Mouse (Mus musculus): ENCODE data around the gene Olfr64. TPM values are rescaled to one million over a fixed set of nuclear protein-coding genes. Genes with fewer than 3 reads are reported as not detected.

Olfr64 gene
- total and polyA plus RNA-seq, 2 experiments from 2014 or later, result not detected

GRCm38 (mm10) chr7:103853090-103853489 is 41.2 kb downstream of the Olfr64 start, which contains the start of gene Hbb-y:
TSS of gene Hbb-y (minus strand) at chr7:103853216.
- Histone ChIP-seq H3K9me3 (ENCODE audit: low read length) (no peaks in the 10 kb centered on the region), H3K9ac (replicated peaks; ENCODE audit: low read length, poor library complexity, severe bottlenecking) (no peak within 1 kb of the TSS), H3K4me3 (ENCODE audit: low read depth, low read length) (no peak within 1 kb of the TSS), H3K4me1 (ENCODE audit: insufficient read depth, low read length) (no peaks in the 10 kb centered on the region), H3K27ac (ENCODE audit: low read depth, low read length) (no peak within 1 kb of the TSS), H3K4me2 (ENCODE audit: low read depth, low read length, poor library complexity, severe bottlenecking) (no peak within 1 kb of the TSS), H3K36me3 (ENCODE audit: insufficient read depth, low read length) (no peaks in the 10 kb centered on the region), H3K27me3 (ENCODE audit: insufficient read depth, low read length) (no peaks in the 10 kb centered on the region)
- WGBS, result 72% methylated on average over 2 of the region's 2 CpGs
- ATAC-seq (ENCODE audit: low FRiP score), result no peak
- DNase-seq (ENCODE audit: low spot score), result no peak
- no peak for TF ChIP-seq CTCF (IDR thresholded peaks at IDR 0.05)

- no peak for ATAC-seq (ENCODE audit: low FRiP score)
- Histone ChIP-seq H3K4me2 (ENCODE audit: low read depth, low read length, poor library complexity, severe bottlenecking) (no peak overlapping the region), H3K36me3 (ENCODE audit: insufficient read depth, low read length) (no peaks in the 10 kb centered on the region), H3K27ac (ENCODE audit: low read depth, low read length) (no peak overlapping the region), H3K9ac (replicated peaks; ENCODE audit: low read length, poor library complexity, severe bottlenecking) (no peak overlapping the region), H3K4me1 (ENCODE audit: insufficient read depth, low read length) (no peaks in the 10 kb centered on the region), H3K9me3 (ENCODE audit: low read length) (no peaks in the 10 kb centered on the region), H3K4me3 (ENCODE audit: low read depth, low read length) (no peak overlapping the region), H3K27me3 (ENCODE audit: insufficient read depth, low read length) (no peaks in the 10 kb centered on the region)
- WGBS, result 33% methylated on average over 1 of the region's 2 CpGs
- TF ChIP-seq CTCF (IDR thresholded peaks at IDR 0.05), result no peak
- no peak for DNase-seq (ENCODE audit: low spot score)
Measured at GRCm38 (mm10) chr7:103844525-103845325, 49.6 kb downstream of the Olfr64 start.

- Histone ChIP-seq H3K4me1 (ENCODE audit: insufficient read depth, low read length) (no peaks in the 10 kb centered on the region), H3K27me3 (ENCODE audit: insufficient read depth, low read length) (no peaks in the 10 kb centered on the region), H3K9ac (replicated peaks; ENCODE audit: low read length, poor library complexity, severe bottlenecking) (no peak within 1 kb of the TSS), H3K27ac (ENCODE audit: low read depth, low read length) (no peak within 1 kb of the TSS), H3K4me3 (ENCODE audit: low read depth, low read length) (no peak within 1 kb of the TSS), H3K4me2 (ENCODE audit: low read depth, low read length, poor library complexity, severe bottlenecking) (no peak within 1 kb of the TSS), H3K36me3 (ENCODE audit: insufficient read depth, low read length) (no peaks in the 10 kb centered on the region), H3K9me3 (ENCODE audit: low read length) (no peaks in the 10 kb centered on the region)
- DNase-seq (ENCODE audit: low spot score), result no peak
- no peak for TF ChIP-seq CTCF (IDR thresholded peaks at IDR 0.05)
- no peak for ATAC-seq (ENCODE audit: low FRiP score)
- WGBS, result 87% methylated on average over 2 of the region's 2 CpGs
Measured at GRCm38 (mm10) chr7:103843034-103843433, 51.3 kb downstream of the Olfr64 start, which contains the start of gene Hbb-bh1. TSS of gene Hbb-bh1 (minus strand) at chr7:103843164.

GRCm38 (mm10) chr7:103840268-103840667 is 54.0 kb downstream of the Olfr64 start, which contains the start of gene Hbb-bh2:
TSS of gene Hbb-bh2 (minus strand) at chr7:103840520.
- Histone ChIP-seq H3K4me2 (ENCODE audit: low read depth, low read length, poor library complexity, severe bottlenecking) (no peak within 1 kb of the TSS), H3K4me1 (ENCODE audit: insufficient read depth, low read length) (no peaks in the 10 kb centered on the region), H3K27me3 (ENCODE audit: insufficient read depth, low read length) (no peaks in the 10 kb centered on the region), H3K9ac (replicated peaks; ENCODE audit: low read length, poor library complexity, severe bottlenecking) (no peak within 1 kb of the TSS), H3K4me3 (ENCODE audit: low read depth, low read length) (no peak within 1 kb of the TSS), H3K9me3 (ENCODE audit: low read length) (no peaks in the 10 kb centered on the region), H3K27ac (ENCODE audit: low read depth, low read length) (no peak within 1 kb of the TSS), H3K36me3 (ENCODE audit: insufficient read depth, low read length) (no peaks in the 10 kb centered on the region)
- no peak for ATAC-seq (ENCODE audit: low FRiP score)
- no peak for TF ChIP-seq CTCF (IDR thresholded peaks at IDR 0.05)
- DNase-seq (ENCODE audit: low spot score), result no peak
- 68% methylated on average over 3 of the region's 3 CpGs for WGBS

Other genes starting within 250 kb of the Olfr64 start
Only the 30 nearest of the 33 such genes appear.
- not detected in 2 replicates for gene Olfr623, start 230.8 kb downstream of the Olfr64 start, total RNA-seq (2014; rRNA removed)
- gene Olfr623, start 230.8 kb downstream of the Olfr64 start, polyA plus RNA-seq (2015; fragmentation: Nextera tagmentation; extraction: Ambion mirVana), result not detected in 2 replicates
- gene Olfr624, start 223.3 kb downstream of the Olfr64 start, total RNA-seq (2014; rRNA removed), result not detected in 2 replicates
- gene Olfr624, start 223.3 kb downstream of the Olfr64 start, polyA plus RNA-seq (2015; fragmentation: Nextera tagmentation; extraction: Ambion mirVana), result not detected in 2 replicates
- gene Olfr625-ps1, start 211.8 kb downstream of the Olfr64 start, total RNA-seq (2014; rRNA removed), result not detected in 2 replicates
- not detected in 2 replicates for gene Olfr625-ps1, start 211.8 kb downstream of the Olfr64 start, polyA plus RNA-seq (2015; fragmentation: Nextera tagmentation; extraction: Ambion mirVana)
- gene Olfr243, start 179.8 kb downstream of the Olfr64 start, total RNA-seq (2014; rRNA removed), result not detected in 2 replicates
- not detected in 2 replicates for gene Olfr243, start 179.8 kb downstream of the Olfr64 start, polyA plus RNA-seq (2015; fragmentation: Nextera tagmentation; extraction: Ambion mirVana)
- gene Olfr628, start 164.1 kb downstream of the Olfr64 start, total RNA-seq (2014; rRNA removed), result not detected in 2 replicates
- gene Olfr628, start 164.1 kb downstream of the Olfr64 start, polyA plus RNA-seq (2015; fragmentation: Nextera tagmentation; extraction: Ambion mirVana), result not detected in 2 replicates
- not detected in 2 replicates for gene Olfr629, start 149.5 kb downstream of the Olfr64 start, total RNA-seq (2014; rRNA removed)
- not detected in 2 replicates for gene Olfr629, start 149.5 kb downstream of the Olfr64 start, polyA plus RNA-seq (2015; fragmentation: Nextera tagmentation; extraction: Ambion mirVana)
- gene Olfr630, start 137.2 kb downstream of the Olfr64 start, total RNA-seq (2014; rRNA removed), result not detected in 2 replicates
- gene Olfr630, start 137.2 kb downstream of the Olfr64 start, polyA plus RNA-seq (2015; fragmentation: Nextera tagmentation; extraction: Ambion mirVana), result not detected in 2 replicates
- not detected in 2 replicates for gene Olfr69, start 122.9 kb downstream of the Olfr64 start, total RNA-seq (2014; rRNA removed)
- not detected in 2 replicates for gene Olfr69, start 122.9 kb downstream of the Olfr64 start, polyA plus RNA-seq (2015; fragmentation: Nextera tagmentation; extraction: Ambion mirVana)
- gene Olfr68, start 114.8 kb downstream of the Olfr64 start, total RNA-seq (2014; rRNA removed), result not detected in 2 replicates
- not detected in 2 replicates for gene Olfr68, start 114.8 kb downstream of the Olfr64 start, polyA plus RNA-seq (2015; fragmentation: Nextera tagmentation; extraction: Ambion mirVana)
- gene Olfr67, start 102.7 kb downstream of the Olfr64 start, total RNA-seq (2014; rRNA removed), result not detected in 2 replicates
- gene Olfr67, start 102.7 kb downstream of the Olfr64 start, polyA plus RNA-seq (2015; fragmentation: Nextera tagmentation; extraction: Ambion mirVana), result not detected in 2 replicates
- 140 and 223 TPM in 2 replicates for gene Hbb-bt, start 80.5 kb downstream of the Olfr64 start, total RNA-seq (2014; rRNA removed)
- 153 and 165 TPM in 2 replicates for gene Hbb-bt, start 80.5 kb downstream of the Olfr64 start, polyA plus RNA-seq (2015; fragmentation: Nextera tagmentation; extraction: Ambion mirVana)
- gene Hbb-bs, start 66.4 kb downstream of the Olfr64 start, total RNA-seq (2014; rRNA removed), result 1,016 and 1,022 TPM in 2 replicates
- gene Hbb-bs, start 66.4 kb downstream of the Olfr64 start, polyA plus RNA-seq (2015; fragmentation: Nextera tagmentation; extraction: Ambion mirVana), result 709 and 771 TPM in 2 replicates
- not detected in 2 replicates for gene Hbb-bh2, start 54.0 kb downstream of the Olfr64 start, total RNA-seq (2014; rRNA removed)
- gene Hbb-bh2, start 54.0 kb downstream of the Olfr64 start, polyA plus RNA-seq (2015; fragmentation: Nextera tagmentation; extraction: Ambion mirVana), result not detected in 2 replicates
- not detected in 2 replicates for gene Hbb-bh1, start 51.3 kb downstream of the Olfr64 start, total RNA-seq (2014; rRNA removed)
- not detected in 2 replicates for gene Hbb-bh1, start 51.3 kb downstream of the Olfr64 start, polyA plus RNA-seq (2015; fragmentation: Nextera tagmentation; extraction: Ambion mirVana)
- gene Hbb-y, start 41.3 kb downstream of the Olfr64 start, total RNA-seq (2014; rRNA removed), result 1.0 TPM in 1 of 2 replicates, not detected in the other
- 1.1 TPM in 1 of 2 replicates, not detected in the other for gene Hbb-y, start 41.3 kb downstream of the Olfr64 start, polyA plus RNA-seq (2015; fragmentation: Nextera tagmentation; extraction: Ambion mirVana)
- gene Olfr66, start 8.2 kb downstream of the Olfr64 start, total RNA-seq (2014; rRNA removed), result not detected in 2 replicates
- not detected in 2 replicates for gene Olfr66, start 8.2 kb downstream of the Olfr64 start, polyA plus RNA-seq (2015; fragmentation: Nextera tagmentation; extraction: Ambion mirVana)
- gene Olfr65, start 9.0 kb upstream of the Olfr64 start, total RNA-seq (2014; rRNA removed), result not detected in 2 replicates
- gene Olfr65, start 9.0 kb upstream of the Olfr64 start, polyA plus RNA-seq (2015; fragmentation: Nextera tagmentation; extraction: Ambion mirVana), result not detected in 2 replicates
- not detected in 2 replicates for gene Olfr631, start 34.3 kb upstream of the Olfr64 start, total RNA-seq (2014; rRNA removed)
- not detected in 2 replicates for gene Olfr631, start 34.3 kb upstream of the Olfr64 start, polyA plus RNA-seq (2015; fragmentation: Nextera tagmentation; extraction: Ambion mirVana)
- not detected in 2 replicates for gene Olfr632, start 39.9 kb upstream of the Olfr64 start, total RNA-seq (2014; rRNA removed)
- not detected in 2 replicates for gene Olfr632, start 39.9 kb upstream of the Olfr64 start, polyA plus RNA-seq (2015; fragmentation: Nextera tagmentation; extraction: Ambion mirVana)
- not detected in 2 replicates for gene Olfr633, start 50.0 kb upstream of the Olfr64 start, total RNA-seq (2014; rRNA removed)
- not detected in 2 replicates for gene Olfr633, start 50.0 kb upstream of the Olfr64 start, polyA plus RNA-seq (2015; fragmentation: Nextera tagmentation; extraction: Ambion mirVana)
- not detected in 2 replicates for gene Olfr635, start 76.7 kb upstream of the Olfr64 start, total RNA-seq (2014; rRNA removed)
- 0.01 TPM in 1 of 2 replicates, not detected in the other for gene Olfr635, start 76.7 kb upstream of the Olfr64 start, polyA plus RNA-seq (2015; fragmentation: Nextera tagmentation; extraction: Ambion mirVana)
- not detected in 2 replicates for gene Olfr638, start 104.3 kb upstream of the Olfr64 start, total RNA-seq (2014; rRNA removed)
- gene Olfr638, start 104.3 kb upstream of the Olfr64 start, polyA plus RNA-seq (2015; fragmentation: Nextera tagmentation; extraction: Ambion mirVana), result not detected in 2 replicates
- 0.14 TPM in 1 of 2 replicates, not detected in the other for gene Olfr639, start 122.8 kb upstream of the Olfr64 start, total RNA-seq (2014; rRNA removed)
- gene Olfr639, start 122.8 kb upstream of the Olfr64 start, polyA plus RNA-seq (2015; fragmentation: Nextera tagmentation; extraction: Ambion mirVana), result not detected in 2 replicates
- gene Olfr640, start 131.1 kb upstream of the Olfr64 start, total RNA-seq (2014; rRNA removed), result 0.11 TPM in 1 of 2 replicates, not detected in the other
- gene Olfr640, start 131.1 kb upstream of the Olfr64 start, polyA plus RNA-seq (2015; fragmentation: Nextera tagmentation; extraction: Ambion mirVana), result 0.06 TPM in 1 of 2 replicates, not detected in the other
- gene Olfr641, start 141.0 kb upstream of the Olfr64 start, total RNA-seq (2014; rRNA removed), result not detected in 2 replicates
- gene Olfr641, start 141.0 kb upstream of the Olfr64 start, polyA plus RNA-seq (2015; fragmentation: Nextera tagmentation; extraction: Ambion mirVana), result not detected in 2 replicates
- gene Olfr642, start 158.2 kb upstream of the Olfr64 start, total RNA-seq (2014; rRNA removed), result not detected in 2 replicates
- not detected in 2 replicates for gene Olfr642, start 158.2 kb upstream of the Olfr64 start, polyA plus RNA-seq (2015; fragmentation: Nextera tagmentation; extraction: Ambion mirVana)
- gene 4930516K23Rik, start 167.0 kb upstream of the Olfr64 start, total RNA-seq (2014; rRNA removed), result not detected in 2 replicates
- gene 4930516K23Rik, start 167.0 kb upstream of the Olfr64 start, polyA plus RNA-seq (2015; fragmentation: Nextera tagmentation; extraction: Ambion mirVana), result not detected in 2 replicates
- gene Olfr644, start 177.4 kb upstream of the Olfr64 start, total RNA-seq (2014; rRNA removed), result not detected in 2 replicates
- gene Olfr644, start 177.4 kb upstream of the Olfr64 start, polyA plus RNA-seq (2015; fragmentation: Nextera tagmentation; extraction: Ambion mirVana), result not detected in 2 replicates
- gene Olfr645, start 191.0 kb upstream of the Olfr64 start, total RNA-seq (2014; rRNA removed), result not detected in 2 replicates
- gene Olfr645, start 191.0 kb upstream of the Olfr64 start, polyA plus RNA-seq (2015; fragmentation: Nextera tagmentation; extraction: Ambion mirVana), result not detected in 2 replicates
- gene Olfr646, start 210.4 kb upstream of the Olfr64 start, total RNA-seq (2014; rRNA removed), result not detected in 2 replicates
- gene Olfr646, start 210.4 kb upstream of the Olfr64 start, polyA plus RNA-seq (2015; fragmentation: Nextera tagmentation; extraction: Ambion mirVana), result not detected in 2 replicates